Mouse (Mus musculus): ENCODE measurements around the gene Olfr625-ps1. TPM values are rescaled to one million over a fixed set of nuclear protein-coding genes. Genes with fewer than 3 reads are reported as not detected.

Olfr625-ps1 gene
- total RNA-seq (2014; fragmentation: Nextera tagmentation) (not detected in 2 replicates), total RNA-seq (2017) (not detected in 2 replicates), polyA plus RNA-seq (2012) (not detected in 2 replicates)

- Histone ChIP-seq H3K4me1 (ENCODE audit: insufficient read depth, low read depth, low read length) (no peaks in the 10 kb centered on the region), H3K27me3 (ENCODE audit: insufficient read depth, low read length) (no peaks in the 10 kb centered on the region), H3K9me3 (replicated peaks) (no peaks in the 10 kb centered on the region), H3K36me3 (replicated peaks) (no peaks in the 10 kb centered on the region), H3K4me3 (ENCODE audit: low read depth, low read length) (no peak within 1 kb of the TSS)
- ATAC-seq (ENCODE audit: extremely low read depth, insufficient number of reproducible peaks, low FRiP score, poor library complexity, severe bottlenecking) (no peak), DNase-seq (ENCODE audit: low spot score) (no peak)
- no peak for TF ChIP-seq CTCF (IDR thresholded peaks at IDR 0.05; ENCODE audit: low read depth, low read length)
- TF ChIP-seq POLR2AphosphoS5 (IDR thresholded peaks at IDR 0.05; ENCODE audit: insufficient replicate concordance, low read depth, low read length), result no peak
- TF ChIP-seq GATA2 (IDR thresholded peaks at IDR 0.05; ENCODE audit: borderline replicate concordance, low read depth, low read length), result no peak
- TF ChIP-seq TAL1 (conservative IDR thresholded peaks at IDR 0.05; ENCODE audit: low read depth, low read length), result no peak
- TF ChIP-seq GATA1 (IDR thresholded peaks at IDR 0.05; ENCODE audit: borderline replicate concordance, low read length), result no peak
Measured at GRCm38 (mm10) chr7:103682420-103682819, at the start of gene Olfr625-ps1. Gene Olfr625-ps1 (plus strand): TSS chr7:103682720.

- TF ChIP-seq GATA1 (IDR thresholded peaks at IDR 0.05; ENCODE audit: borderline replicate concordance, low read length), result no peak
- no peak for TF ChIP-seq POLR2AphosphoS5 (IDR thresholded peaks at IDR 0.05; ENCODE audit: insufficient replicate concordance, low read depth, low read length)
- TF ChIP-seq GATA2 (IDR thresholded peaks at IDR 0.05; ENCODE audit: borderline replicate concordance, low read depth, low read length), result no peak
- no peak for TF ChIP-seq TAL1 (conservative IDR thresholded peaks at IDR 0.05; ENCODE audit: low read depth, low read length)
- no peak for TF ChIP-seq CTCF (IDR thresholded peaks at IDR 0.05; ENCODE audit: low read depth, low read length)
- DNase-seq (ENCODE audit: low spot score), result no peak
Measured at GRCm38 (mm10) chr7:103636795-103637194, 45.7 kb upstream of the Olfr625-ps1 start.

DNA sequence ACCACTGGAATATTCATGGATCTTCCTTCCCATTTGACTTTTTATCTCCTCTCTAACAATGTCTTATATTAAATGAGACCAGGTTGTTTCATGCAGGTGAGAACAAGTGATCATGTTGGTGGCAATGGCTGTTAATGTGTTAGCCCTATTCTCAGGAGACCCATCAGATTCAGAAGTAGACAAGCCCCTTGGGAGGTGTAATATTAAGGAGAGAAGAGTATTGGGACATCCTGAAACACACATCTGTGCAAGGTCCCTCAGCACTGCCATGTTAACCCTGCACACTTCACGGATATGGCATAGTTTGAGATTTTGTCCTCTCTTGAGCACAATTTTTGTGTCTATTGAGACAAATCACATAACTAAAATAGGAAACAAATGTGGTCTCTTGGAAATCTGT lies 39.9 kb upstream of the Olfr625-ps1 start, which contains the start of gene Olfr622:
Gene Olfr622 (minus strand): TSS at position 101 of the 400 bp plus-strand sequence.
- Histone ChIP-seq H3K9me3 (replicated peaks) (no peaks in the 10 kb centered on the region), H3K36me3 (replicated peaks) (no peaks in the 10 kb centered on the region), H3K4me3 (ENCODE audit: low read depth, low read length) (no peak within 1 kb of the TSS), H3K27me3 (ENCODE audit: insufficient read depth, low read length) (peaks cover 4% of the 10 kb centered on the region; the same call in 1 of the 2 replicates), H3K4me1 (ENCODE audit: insufficient read depth, low read depth, low read length) (no peaks in the 10 kb centered on the region)
- TF ChIP-seq POLR2AphosphoS5 (IDR thresholded peaks at IDR 0.05; ENCODE audit: insufficient replicate concordance, low read depth, low read length), result no peak
- no peak for TF ChIP-seq GATA1 (IDR thresholded peaks at IDR 0.05; ENCODE audit: borderline replicate concordance, low read length)
- no peak for TF ChIP-seq GATA2 (IDR thresholded peaks at IDR 0.05; ENCODE audit: borderline replicate concordance, low read depth, low read length)
- no peak for TF ChIP-seq TAL1 (conservative IDR thresholded peaks at IDR 0.05; ENCODE audit: low read depth, low read length)
- no peak for TF ChIP-seq CTCF (IDR thresholded peaks at IDR 0.05; ENCODE audit: low read depth, low read length)
- ATAC-seq (ENCODE audit: extremely low read depth, insufficient number of reproducible peaks, low FRiP score, poor library complexity, severe bottlenecking), result no peak
- DNase-seq (ENCODE audit: low spot score), result no peak

More at GRCm38 (mm10) chr7:103636795-103637194, 45.7 kb upstream of the Olfr625-ps1 start:
- no peak for ATAC-seq (ENCODE audit: extremely low read depth, insufficient number of reproducible peaks, low FRiP score, poor library complexity, severe bottlenecking)
- no peaks in the 10 kb centered on the region for H3K9me3 ChIP-seq (replicated peaks)
- H3K4me3 ChIP-seq (ENCODE audit: low read depth, low read length), result no peak overlapping the region
- H3K27me3 ChIP-seq (ENCODE audit: insufficient read depth, low read length), result peaks cover 4% of the 10 kb centered on the region; the same call in 1 of the 2 replicates
- no peaks in the 10 kb centered on the region for H3K36me3 ChIP-seq (replicated peaks)
- no peaks in the 10 kb centered on the region for H3K4me1 ChIP-seq (ENCODE audit: insufficient read depth, low read depth, low read length)

- peaks cover 4% of the 10 kb centered on the region; the same call in 1 of the 2 replicates for H3K27me3 ChIP-seq (ENCODE audit: insufficient read depth, low read length)
- TF ChIP-seq CTCF (IDR thresholded peaks at IDR 0.05; ENCODE audit: low read depth, low read length), result no peak
- TF ChIP-seq GATA1 (IDR thresholded peaks at IDR 0.05; ENCODE audit: borderline replicate concordance, low read length), result no peak
- no peak for TF ChIP-seq GATA2 (IDR thresholded peaks at IDR 0.05; ENCODE audit: borderline replicate concordance, low read depth, low read length)
- no peak for TF ChIP-seq TAL1 (conservative IDR thresholded peaks at IDR 0.05; ENCODE audit: low read depth, low read length)
- TF ChIP-seq POLR2AphosphoS5 (IDR thresholded peaks at IDR 0.05; ENCODE audit: insufficient replicate concordance, low read depth, low read length), result no peak
- no peak for ATAC-seq (ENCODE audit: extremely low read depth, insufficient number of reproducible peaks, low FRiP score, poor library complexity, severe bottlenecking)
Measured at GRCm38 (mm10) chr7:103644070-103644469, 38.5 kb upstream of the Olfr625-ps1 start.

GRCm38 (mm10) chr7:103663598-103663997 lies 18.9 kb upstream of the Olfr625-ps1 start, which contains the start of gene Olfr623:
Gene Olfr623 (minus strand): TSS chr7:103663698.
- Histone ChIP-seq H3K36me3 (replicated peaks) (no peaks in the 10 kb centered on the region), H3K4me1 (ENCODE audit: insufficient read depth, low read depth, low read length) (no peaks in the 10 kb centered on the region), H3K9me3 (replicated peaks) (no peaks in the 10 kb centered on the region), H3K27me3 (ENCODE audit: insufficient read depth, low read length) (no peaks in the 10 kb centered on the region), H3K4me3 (ENCODE audit: low read depth, low read length) (no peak within 1 kb of the TSS)
- ATAC-seq (ENCODE audit: extremely low read depth, insufficient number of reproducible peaks, low FRiP score, poor library complexity, severe bottlenecking) (no peak), DNase-seq (ENCODE audit: low spot score) (no peak)
- TF ChIP-seq GATA2 (IDR thresholded peaks at IDR 0.05; ENCODE audit: borderline replicate concordance, low read depth, low read length) (no peak), GATA1 (IDR thresholded peaks at IDR 0.05; ENCODE audit: borderline replicate concordance, low read length) (no peak), CTCF (IDR thresholded peaks at IDR 0.05; ENCODE audit: low read depth, low read length) (no peak), TAL1 (conservative IDR thresholded peaks at IDR 0.05; ENCODE audit: low read depth, low read length) (no peak), POLR2AphosphoS5 (IDR thresholded peaks at IDR 0.05; ENCODE audit: insufficient replicate concordance, low read depth, low read length) (no peak)

More at GRCm38 (mm10) chr7:103644070-103644469, 38.5 kb upstream of the Olfr625-ps1 start:
- H3K4me3 ChIP-seq (ENCODE audit: low read depth, low read length), result no peak overlapping the region
- no peaks in the 10 kb centered on the region for H3K4me1 ChIP-seq (ENCODE audit: insufficient read depth, low read depth, low read length)
- no peaks in the 10 kb centered on the region for H3K9me3 ChIP-seq (replicated peaks)
- no peak for DNase-seq (ENCODE audit: low spot score)
- no peaks in the 10 kb centered on the region for H3K36me3 ChIP-seq (replicated peaks)

DNA sequence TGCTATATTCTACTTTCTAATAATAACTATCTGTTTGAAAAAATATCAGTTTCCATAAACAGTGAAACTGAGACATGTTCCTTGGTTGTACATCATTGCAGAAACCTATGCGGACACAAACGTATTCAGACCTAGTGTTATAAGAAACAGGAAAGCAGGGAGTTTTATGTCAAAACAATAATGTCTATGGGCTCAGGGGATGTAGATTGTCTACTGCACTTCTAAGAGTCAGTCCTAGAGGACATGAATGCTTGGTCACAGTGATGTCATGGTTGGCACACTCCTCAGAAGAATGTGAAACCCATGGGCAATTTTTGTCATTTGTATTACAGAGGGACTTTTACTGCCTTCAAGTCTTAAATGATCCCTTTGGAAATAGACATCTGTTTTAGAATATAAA lies 11.4 kb upstream of the Olfr625-ps1 start, which contains the start of gene Olfr624:
Gene Olfr624 (minus strand): TSS at position 101 of the 400 bp plus-strand sequence.
- no peak for DNase-seq (ENCODE audit: low spot score)
- H3K27me3 ChIP-seq (ENCODE audit: insufficient read depth, low read length), result no peaks in the 10 kb centered on the region
- TF ChIP-seq GATA1 (IDR thresholded peaks at IDR 0.05; ENCODE audit: borderline replicate concordance, low read length) (no peak), TAL1 (conservative IDR thresholded peaks at IDR 0.05; ENCODE audit: low read depth, low read length) (no peak), CTCF (IDR thresholded peaks at IDR 0.05; ENCODE audit: low read depth, low read length) (no peak)

More for the DNA sequence above, 11.4 kb upstream of the Olfr625-ps1 start, which contains the start of gene Olfr624:
- H3K36me3 ChIP-seq (replicated peaks), result no peaks in the 10 kb centered on the region
- H3K4me3 ChIP-seq (ENCODE audit: low read depth, low read length), result no peak within 1 kb of the TSS
- H3K9me3 ChIP-seq (replicated peaks), result no peaks in the 10 kb centered on the region
- ATAC-seq (ENCODE audit: extremely low read depth, insufficient number of reproducible peaks, low FRiP score, poor library complexity, severe bottlenecking), result no peak
- H3K4me1 ChIP-seq (ENCODE audit: insufficient read depth, low read depth, low read length), result no peaks in the 10 kb centered on the region

Measured in G1E (cell line).